Mouse (Mus musculus): ENCODE measurements around the gene Pdlim5. TPM values are rescaled to one million over a fixed set of nuclear protein-coding genes. Genes with fewer than 3 reads are reported as not detected.
"Not testable (repeated sequence)": the region's sequence is repeated elsewhere in the genome, so short reads cannot be mapped to it uniquely, and the experiment has no call there.

Pdlim5 gene
- polyA plus RNA-seq, 1 experiment from 2014 or later, result 241 TPM

DNA sequence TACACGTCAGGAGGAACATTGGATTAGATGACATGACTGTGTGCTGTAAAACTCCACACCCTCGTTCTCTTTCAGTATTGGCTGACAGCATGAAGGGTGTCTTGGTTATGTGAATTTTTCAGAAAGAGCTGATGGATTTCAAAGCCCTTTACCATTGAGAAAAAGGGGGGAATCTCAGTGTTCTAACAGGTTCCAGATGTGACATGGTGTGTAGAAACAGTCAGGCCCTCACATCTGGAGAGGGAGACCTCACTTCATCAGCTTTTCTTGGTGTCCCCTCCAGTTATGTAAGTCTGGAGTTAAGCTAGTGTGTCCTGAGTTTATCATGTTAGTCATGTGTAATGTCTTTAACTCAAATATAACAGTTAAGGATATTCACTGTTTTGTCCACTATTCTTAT, 182.7 kb downstream of the Pdlim5 start:
- WGBS, result 48% methylated on average over 2 of the region's 2 CpGs
- ATAC-seq (ENCODE audit: insufficient number of reproducible peaks, insufficient read depth, low FRiP score, low read depth), result no peak
- H3K27me3 ChIP-seq (ENCODE audit: control insufficient read depth, insufficient read depth, low read length), result no peaks in the 10 kb centered on the region
- no peak overlapping the region for H3K27ac ChIP-seq (replicated peaks in 1 of 2; ENCODE audit: control insufficient read depth in 1 of 2, insufficient read depth in 1 of 2, low read depth in 2 of 2, low read length in 2 of 2)
- no peaks in the 10 kb centered on the region for H3K4me1 ChIP-seq (ENCODE audit: control insufficient read depth in 2 of 2, insufficient read depth in 2 of 2, low read length in 2 of 2)
- no peak overlapping the region for H3K4me2 ChIP-seq (ENCODE audit: low read length)
- H3K4me3 ChIP-seq (ENCODE audit: control insufficient read depth in 1 of 2, insufficient read depth in 1 of 2, low read depth in 1 of 2, low read length in 2 of 2), result no peak overlapping the region
- H3K9ac ChIP-seq (ENCODE audit: low read length), result no peak overlapping the region
- H3K9me3 ChIP-seq (ENCODE audit: control insufficient read depth, low read length), result no peaks in the 10 kb centered on the region
- no peaks in the 10 kb centered on the region for H3K36me3 ChIP-seq (ENCODE audit: control insufficient read depth, insufficient read depth, low read length)

- Histone ChIP-seq H3K4me2 (ENCODE audit: low read length) (no peak overlapping the region), H3K27ac (replicated peaks in 1 of 2; ENCODE audit: control insufficient read depth in 1 of 2, insufficient read depth in 1 of 2, low read depth in 2 of 2, low read length in 2 of 2) (no peak overlapping the region), H3K4me1 (ENCODE audit: control insufficient read depth in 2 of 2, insufficient read depth in 2 of 2, low read length in 2 of 2) (no peaks in the 10 kb centered on the region), H3K9ac (ENCODE audit: low read length) (no peak overlapping the region), H3K27me3 (ENCODE audit: control insufficient read depth, insufficient read depth, low read length) (no peaks in the 10 kb centered on the region), H3K36me3 (ENCODE audit: control insufficient read depth, insufficient read depth, low read length) (no peaks in the 10 kb centered on the region), H3K9me3 (ENCODE audit: control insufficient read depth, low read length) (no peaks in the 10 kb centered on the region), H3K4me3 (ENCODE audit: control insufficient read depth in 1 of 2, insufficient read depth in 1 of 2, low read depth in 1 of 2, low read length in 2 of 2) (no peak overlapping the region)
- WGBS, result 78% methylated on average over 3 of the region's 3 CpGs
- ATAC-seq (ENCODE audit: insufficient number of reproducible peaks, insufficient read depth, low FRiP score, low read depth), result no peak
These were observed 183.3 kb downstream of the Pdlim5 start for GRCm38 (mm10) chr3:142212186-142212585.

GRCm38 (mm10) chr3:142209981-142210380, 185.5 kb downstream of the Pdlim5 start:
- Histone ChIP-seq H3K27ac (replicated peaks in 1 of 2; ENCODE audit: control insufficient read depth in 1 of 2, insufficient read depth in 1 of 2, low read depth in 2 of 2, low read length in 2 of 2) (no peak overlapping the region), H3K4me3 (ENCODE audit: control insufficient read depth in 1 of 2, insufficient read depth in 1 of 2, low read depth in 1 of 2, low read length in 2 of 2) (no peak overlapping the region)
- WGBS, result 58% methylated on average over 6 of the region's 6 CpGs

DNA sequence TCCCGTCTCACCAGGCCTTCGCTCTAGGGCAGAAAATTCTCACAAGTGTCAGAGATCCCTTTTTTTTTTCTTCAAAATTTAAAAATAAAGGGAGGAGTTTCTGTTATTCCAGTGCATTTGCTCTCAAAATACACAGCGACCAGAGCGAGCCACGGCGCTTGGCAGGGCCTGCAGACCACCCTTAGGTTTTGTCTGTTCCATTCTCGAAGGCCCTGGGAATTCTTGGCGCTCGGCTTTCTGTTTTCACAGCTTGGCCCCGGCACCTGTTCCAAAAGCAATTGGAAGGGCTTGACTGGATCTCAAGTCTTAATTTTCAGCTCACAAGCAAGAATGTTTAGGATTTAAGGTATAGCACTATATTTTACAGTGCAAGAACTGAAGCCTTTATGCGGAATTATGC, 186.4 kb downstream of the Pdlim5 start:
- H3K27ac ChIP-seq (replicated peaks in 1 of 2; ENCODE audit: control insufficient read depth in 1 of 2, insufficient read depth in 1 of 2, low read depth in 2 of 2, low read length in 2 of 2), result no peak overlapping the region
- WGBS, result 90% methylated on average over 11 of the region's 11 CpGs
- H3K9me3 ChIP-seq (ENCODE audit: control insufficient read depth, low read length), result no peaks in the 10 kb centered on the region
- ATAC-seq (ENCODE audit: insufficient number of reproducible peaks, insufficient read depth, low FRiP score, low read depth), result no peak
- no peak overlapping the region for H3K4me2 ChIP-seq (ENCODE audit: low read length)
- H3K27me3 ChIP-seq (ENCODE audit: control insufficient read depth, insufficient read depth, low read length), result no peaks in the 10 kb centered on the region
- no peaks in the 10 kb centered on the region for H3K4me1 ChIP-seq (ENCODE audit: control insufficient read depth in 2 of 2, insufficient read depth in 2 of 2, low read length in 2 of 2)
- H3K36me3 ChIP-seq (ENCODE audit: control insufficient read depth, insufficient read depth, low read length), result no peaks in the 10 kb centered on the region
- no peak overlapping the region for H3K9ac ChIP-seq (ENCODE audit: low read length)
- H3K4me3 ChIP-seq (ENCODE audit: control insufficient read depth in 1 of 2, insufficient read depth in 1 of 2, low read depth in 1 of 2, low read length in 2 of 2), result no peak overlapping the region

More at GRCm38 (mm10) chr3:142209981-142210380, 185.5 kb downstream of the Pdlim5 start:
- Histone ChIP-seq H3K27me3 (ENCODE audit: control insufficient read depth, insufficient read depth, low read length) (no peaks in the 10 kb centered on the region), H3K4me1 (ENCODE audit: control insufficient read depth in 2 of 2, insufficient read depth in 2 of 2, low read length in 2 of 2) (no peaks in the 10 kb centered on the region), H3K9ac (ENCODE audit: low read length) (no peak overlapping the region), H3K4me2 (ENCODE audit: low read length) (no peak overlapping the region), H3K9me3 (ENCODE audit: control insufficient read depth, low read length) (no peaks in the 10 kb centered on the region), H3K36me3 (ENCODE audit: control insufficient read depth, insufficient read depth, low read length) (no peaks in the 10 kb centered on the region)
- no peak for ATAC-seq (ENCODE audit: insufficient number of reproducible peaks, insufficient read depth, low FRiP score, low read depth)

GRCm38 (mm10) chr3:142207488-142207887, 188.0 kb downstream of the Pdlim5 start:
- 82% methylated on average over 6 of the region's 6 CpGs for WGBS
- H3K4me2 ChIP-seq (ENCODE audit: low read length), result no peak overlapping the region

DNA sequence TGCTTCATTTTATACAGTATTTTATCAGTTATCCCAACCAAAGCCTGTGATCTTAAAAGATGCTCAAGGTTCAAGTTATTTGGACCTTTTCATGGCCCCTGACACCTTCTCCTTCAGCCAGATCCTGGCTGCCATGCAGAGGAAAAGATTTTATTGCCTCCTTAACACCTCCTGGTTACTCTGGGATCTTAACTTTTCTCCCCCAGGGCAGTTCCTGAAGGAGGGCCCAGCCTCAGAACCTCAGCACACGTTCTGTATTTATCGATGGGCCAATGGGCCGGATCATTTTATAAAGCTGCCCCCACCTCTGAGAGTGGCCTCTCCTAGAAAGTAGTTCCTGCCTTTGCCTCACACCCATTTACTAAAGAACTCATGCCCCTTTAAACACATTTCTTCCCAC, 189.2 kb downstream of the Pdlim5 start:
- H3K9ac ChIP-seq (ENCODE audit: low read length), result no peak overlapping the region
- H3K4me2 ChIP-seq (ENCODE audit: low read length), result no peak overlapping the region
- no peak overlapping the region for H3K27ac ChIP-seq (replicated peaks in 1 of 2; ENCODE audit: control insufficient read depth in 1 of 2, insufficient read depth in 1 of 2, low read depth in 2 of 2, low read length in 2 of 2)
- H3K36me3 ChIP-seq (ENCODE audit: control insufficient read depth, insufficient read depth, low read length), result no peaks in the 10 kb centered on the region
- no peaks in the 10 kb centered on the region for H3K4me1 ChIP-seq (ENCODE audit: control insufficient read depth in 2 of 2, insufficient read depth in 2 of 2, low read length in 2 of 2)
- WGBS, result 82% methylated on average over 3 of the region's 3 CpGs
- ATAC-seq (ENCODE audit: insufficient number of reproducible peaks, insufficient read depth, low FRiP score, low read depth), result no peak
- no peaks in the 10 kb centered on the region for H3K27me3 ChIP-seq (ENCODE audit: control insufficient read depth, insufficient read depth, low read length)
- no peaks in the 10 kb centered on the region for H3K9me3 ChIP-seq (ENCODE audit: control insufficient read depth, low read length)
- no peak overlapping the region for H3K4me3 ChIP-seq (ENCODE audit: control insufficient read depth in 1 of 2, insufficient read depth in 1 of 2, low read depth in 1 of 2, low read length in 2 of 2)

More at GRCm38 (mm10) chr3:142207488-142207887, 188.0 kb downstream of the Pdlim5 start:
- Histone ChIP-seq H3K4me3 (ENCODE audit: control insufficient read depth in 1 of 2, insufficient read depth in 1 of 2, low read depth in 1 of 2, low read length in 2 of 2) (no peak overlapping the region), H3K27ac (replicated peaks in 1 of 2; ENCODE audit: control insufficient read depth in 1 of 2, insufficient read depth in 1 of 2, low read depth in 2 of 2, low read length in 2 of 2) (no peak overlapping the region), H3K9me3 (ENCODE audit: control insufficient read depth, low read length) (no peaks in the 10 kb centered on the region), H3K4me1 (ENCODE audit: control insufficient read depth in 2 of 2, insufficient read depth in 2 of 2, low read length in 2 of 2) (no peaks in the 10 kb centered on the region), H3K36me3 (ENCODE audit: control insufficient read depth, insufficient read depth, low read length) (no peaks in the 10 kb centered on the region), H3K27me3 (ENCODE audit: control insufficient read depth, insufficient read depth, low read length) (no peaks in the 10 kb centered on the region), H3K9ac (ENCODE audit: low read length) (no peak overlapping the region)
- no peak for ATAC-seq (ENCODE audit: insufficient number of reproducible peaks, insufficient read depth, low FRiP score, low read depth)

DNA sequence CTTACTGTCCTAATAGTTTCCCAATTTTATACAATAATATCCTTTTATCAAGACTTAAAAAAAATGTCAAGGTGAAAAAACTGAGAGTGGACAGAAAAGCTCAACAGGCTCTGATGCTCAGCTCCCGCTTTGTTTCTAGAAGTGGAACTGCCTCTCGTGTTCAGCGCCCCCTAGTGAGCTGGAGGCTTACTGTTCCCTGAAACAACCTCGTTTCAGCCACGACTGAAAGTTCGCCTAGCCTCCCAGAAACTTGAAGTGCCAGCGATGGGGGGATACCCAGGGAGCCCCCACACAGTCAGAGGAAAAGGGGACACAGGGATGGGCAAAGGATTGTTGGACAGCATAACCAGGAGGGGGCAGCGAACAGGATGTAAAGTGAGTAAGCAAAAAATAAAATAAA, 199.4 kb downstream of the Pdlim5 start:
- no peaks in the 10 kb centered on the region for H3K27me3 ChIP-seq (ENCODE audit: control insufficient read depth, insufficient read depth, low read length)
- WGBS, result 78% methylated on average over 8 of the region's 8 CpGs

GRCm38 (mm10) chr3:142191627-142192026, 203.9 kb downstream of the Pdlim5 start:
- H3K4me1 ChIP-seq (ENCODE audit: control insufficient read depth in 2 of 2, insufficient read depth in 2 of 2, low read length in 2 of 2); H3K27me3 ChIP-seq (ENCODE audit: control insufficient read depth, insufficient read depth, low read length); ATAC-seq (ENCODE audit: insufficient number of reproducible peaks, insufficient read depth, low FRiP score, low read depth); H3K27ac ChIP-seq (replicated peaks in 1 of 2; ENCODE audit: control insufficient read depth in 1 of 2, insufficient read depth in 1 of 2, low read depth in 2 of 2, low read length in 2 of 2); H3K4me3 ChIP-seq (ENCODE audit: control insufficient read depth in 1 of 2, insufficient read depth in 1 of 2, low read depth in 1 of 2, low read length in 2 of 2); H3K9ac ChIP-seq (ENCODE audit: low read length); H3K4me2 ChIP-seq (ENCODE audit: low read length); H3K9me3 ChIP-seq (ENCODE audit: control insufficient read depth, low read length); H3K36me3 ChIP-seq (ENCODE audit: control insufficient read depth, insufficient read depth, low read length): not testable (repeated sequence)

More for the DNA sequence above, 199.4 kb downstream of the Pdlim5 start:
- Histone ChIP-seq H3K4me2 (ENCODE audit: low read length) (no peak overlapping the region), H3K4me3 (ENCODE audit: control insufficient read depth in 1 of 2, insufficient read depth in 1 of 2, low read depth in 1 of 2, low read length in 2 of 2) (no peak overlapping the region), H3K4me1 (ENCODE audit: control insufficient read depth in 2 of 2, insufficient read depth in 2 of 2, low read length in 2 of 2) (no peaks in the 10 kb centered on the region), H3K9ac (ENCODE audit: low read length) (no peak overlapping the region), H3K36me3 (ENCODE audit: control insufficient read depth, insufficient read depth, low read length) (no peaks in the 10 kb centered on the region), H3K27ac (replicated peaks in 1 of 2; ENCODE audit: control insufficient read depth in 1 of 2, insufficient read depth in 1 of 2, low read depth in 2 of 2, low read length in 2 of 2) (no peak overlapping the region), H3K9me3 (ENCODE audit: control insufficient read depth, low read length) (no peaks in the 10 kb centered on the region)
- ATAC-seq (ENCODE audit: insufficient number of reproducible peaks, insufficient read depth, low FRiP score, low read depth), result no peak
